Mouse (Mus musculus) megakaryocyte, adult 5-6 weeks (primary cell): Measurements from ENCODE around the gene Gm11634. TPM values are rescaled to one million over a fixed set of nuclear protein-coding genes. Genes with fewer than 3 reads are reported as not detected.
"Not testable (repeated sequence)": the region's sequence is repeated elsewhere in the genome, so short reads cannot be mapped to it uniquely, and the experiment has no call there.

ENCODE experiments used
- ATAC-seq: 2 replicates; pipeline ENCODE4 v1.8.0; 2016; ENCODE audit warnings: mild to moderate bottlenecking, inconsistent platforms; ENCODE audit not compliant: poor library complexity, severe bottlenecking
- total RNA-seq, 2 experiments: library from RNA; stranded (forward) in 1 of 2; stranded (reverse) in 1 of 2; fragments of 153-499, 151-499 nt in 1 of 2; fragments of 221-1000, 200-1000 nt in 1 of 2; gene quantifications; 2 replicates each; pipeline versions ENCODE4 v1.2.3 to v1.2.4; 2015 to 2017

Gene Gm11634
- total RNA-seq (2015) (not detected in 2 replicates), total RNA-seq (2017) (not detected in 2 replicates)

DNA sequence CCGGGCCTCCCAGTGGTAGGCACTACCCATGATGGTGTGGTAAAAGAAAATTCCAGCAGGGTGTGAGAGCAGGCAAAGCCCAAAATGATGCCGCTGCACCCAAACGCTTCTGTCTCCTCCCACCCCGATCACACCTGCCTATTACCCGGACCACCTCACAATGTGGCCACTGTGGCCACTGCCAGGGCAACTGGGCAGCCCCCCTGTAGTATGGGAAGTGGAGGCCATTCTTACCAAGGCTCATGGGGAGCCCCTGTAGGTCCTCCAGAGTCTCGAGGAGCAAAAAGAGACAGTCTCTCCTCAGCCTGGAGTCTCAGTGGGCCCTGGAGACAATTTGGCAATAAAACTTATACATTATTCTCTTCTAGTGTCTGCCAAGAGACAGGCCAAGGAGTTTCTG is at the start of gene Gm11634:
Gm11634 (minus strand) TSS at position 101 of the 400 bp plus-strand sequence.
- ATAC-seq: no peak

GRCm38 (mm10) chr11:101647093-101647492 is 48.0 kb upstream of the Gm11634 start:
- not testable (repeated sequence) for ATAC-seq

DNA sequence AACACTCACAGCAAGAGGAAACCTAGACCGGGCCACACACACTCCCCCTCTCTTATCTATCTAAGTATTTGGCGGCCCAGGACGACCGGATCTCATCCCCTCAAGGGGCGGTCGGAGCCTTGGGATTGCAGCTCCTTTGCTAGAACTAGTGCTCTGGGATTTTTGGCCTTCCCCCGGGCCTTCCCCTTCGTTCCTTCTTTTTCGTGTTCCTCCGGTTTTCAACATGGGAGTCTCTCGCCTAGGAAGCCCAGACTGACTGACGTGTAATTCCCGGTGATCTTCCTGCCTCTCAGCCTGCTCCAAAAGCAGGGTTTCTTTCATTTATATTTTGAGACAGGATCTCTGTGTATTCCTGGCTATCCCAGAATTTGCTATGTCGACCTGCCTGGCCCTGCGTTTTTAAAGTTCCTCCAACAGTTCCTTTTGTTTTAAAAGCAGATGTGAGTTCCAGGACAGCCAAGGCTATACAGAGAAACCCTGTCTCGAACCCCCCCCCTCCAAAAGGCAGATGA is 47.3 kb upstream of the Gm11634 start:
- not testable (repeated sequence) for ATAC-seq

- peak; percentile 65 for ATAC-seq
Observed at GRCm38 (mm10) chr11:101645411-101646282, 46.6 kb upstream of the Gm11634 start.

DNA sequence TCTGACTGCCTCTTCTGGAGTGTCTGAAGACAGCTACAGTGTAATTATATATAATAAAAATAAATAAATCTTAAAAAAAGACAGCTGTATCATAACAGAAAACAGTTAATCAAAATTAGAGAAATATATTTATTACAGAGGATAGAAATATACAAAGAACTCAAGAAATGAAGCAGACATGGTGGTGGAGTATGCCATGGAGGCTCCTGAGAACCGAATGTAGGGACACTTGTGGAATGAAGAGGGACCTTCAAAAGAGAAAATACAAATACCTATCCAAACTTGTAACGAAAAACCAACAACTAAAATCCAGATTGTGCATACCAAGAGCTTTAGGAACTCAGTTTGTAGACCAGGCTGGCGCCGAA is 46.0 kb upstream of the Gm11634 start:
- not testable (repeated sequence) for ATAC-seq

DNA sequence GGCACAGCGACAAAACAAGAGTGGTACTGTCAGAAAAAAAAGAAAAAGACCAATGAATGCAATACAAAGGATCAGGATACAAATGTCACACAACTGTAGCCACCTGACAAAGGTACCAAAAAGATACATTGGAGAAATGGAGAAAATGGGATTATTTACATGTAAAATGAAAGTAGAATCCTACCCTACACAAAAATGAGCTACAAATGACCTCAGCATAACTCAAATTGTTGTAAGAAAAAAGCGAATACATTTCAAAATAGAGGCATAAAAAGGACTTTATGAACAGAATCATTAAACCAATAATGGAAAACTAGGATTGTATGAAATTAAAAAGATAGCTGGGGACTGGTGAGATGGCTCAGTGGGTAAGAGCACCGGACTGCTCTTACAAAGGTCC is 45.5 kb upstream of the Gm11634 start:
- ATAC-seq: no peak

DNA sequence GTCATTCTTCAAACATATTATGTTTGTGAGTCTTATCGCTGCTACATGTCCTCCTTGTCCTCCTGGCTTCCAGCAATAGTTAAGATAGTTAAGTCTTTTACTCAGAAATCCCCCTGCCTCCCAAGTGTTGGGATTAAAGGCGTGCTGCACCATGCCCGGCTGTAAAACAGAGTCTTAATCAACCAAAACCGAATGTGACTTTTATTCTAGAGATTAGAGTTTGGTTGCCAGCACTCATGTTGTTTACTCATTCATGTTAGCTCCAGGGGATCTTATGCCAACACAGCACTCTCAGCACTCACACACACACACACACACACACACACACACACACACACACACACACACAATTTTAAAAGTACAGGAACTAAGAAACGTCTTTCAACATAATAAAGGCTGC is 43.9 kb upstream of the Gm11634 start:
- ATAC-seq: no peak

DNA sequence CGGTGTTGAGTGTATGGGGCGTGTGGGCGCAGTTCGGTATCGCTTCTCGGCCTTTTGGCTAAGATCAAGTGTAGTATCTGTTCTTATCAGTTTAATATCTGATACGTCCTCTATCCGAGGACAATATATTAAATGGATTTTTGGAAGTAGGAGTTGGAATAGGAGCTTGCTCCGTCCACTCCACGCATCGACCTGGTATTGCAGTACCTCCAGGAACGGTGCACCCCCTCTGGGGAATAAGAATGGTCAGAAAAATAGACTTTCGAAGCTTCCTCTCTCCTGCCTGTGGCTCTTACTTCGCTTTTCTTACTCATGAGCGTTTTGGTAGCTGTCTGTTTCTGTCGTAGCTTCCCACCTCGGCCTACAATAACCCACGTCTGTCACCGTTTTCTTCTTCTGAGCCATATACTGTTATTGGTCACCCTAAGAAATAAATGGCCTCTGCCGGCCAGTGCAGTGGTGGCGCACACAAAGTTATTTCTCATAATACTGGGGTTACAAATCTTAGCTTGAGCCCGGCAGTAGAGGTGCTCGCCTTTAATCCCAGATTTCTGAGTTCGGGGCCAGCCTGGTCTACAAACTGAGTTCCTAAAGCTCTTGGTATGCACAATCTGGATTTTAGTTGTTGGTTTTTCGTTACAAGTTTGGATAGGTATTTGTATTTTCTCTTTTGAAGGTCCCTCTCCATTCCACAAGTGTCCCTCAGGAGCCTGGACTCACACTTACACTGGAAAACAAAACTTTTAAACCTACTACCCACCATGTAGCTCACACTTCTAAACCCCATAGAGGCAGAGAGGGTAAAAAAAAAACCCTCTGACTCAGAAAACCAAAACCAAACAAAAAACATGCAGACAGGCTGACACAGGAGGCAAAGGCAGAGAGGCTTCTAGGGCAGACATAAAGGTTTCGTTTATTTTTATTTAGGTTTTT is 42.9 kb upstream of the Gm11634 start:
- peak; percentile 63 for ATAC-seq

DNA sequence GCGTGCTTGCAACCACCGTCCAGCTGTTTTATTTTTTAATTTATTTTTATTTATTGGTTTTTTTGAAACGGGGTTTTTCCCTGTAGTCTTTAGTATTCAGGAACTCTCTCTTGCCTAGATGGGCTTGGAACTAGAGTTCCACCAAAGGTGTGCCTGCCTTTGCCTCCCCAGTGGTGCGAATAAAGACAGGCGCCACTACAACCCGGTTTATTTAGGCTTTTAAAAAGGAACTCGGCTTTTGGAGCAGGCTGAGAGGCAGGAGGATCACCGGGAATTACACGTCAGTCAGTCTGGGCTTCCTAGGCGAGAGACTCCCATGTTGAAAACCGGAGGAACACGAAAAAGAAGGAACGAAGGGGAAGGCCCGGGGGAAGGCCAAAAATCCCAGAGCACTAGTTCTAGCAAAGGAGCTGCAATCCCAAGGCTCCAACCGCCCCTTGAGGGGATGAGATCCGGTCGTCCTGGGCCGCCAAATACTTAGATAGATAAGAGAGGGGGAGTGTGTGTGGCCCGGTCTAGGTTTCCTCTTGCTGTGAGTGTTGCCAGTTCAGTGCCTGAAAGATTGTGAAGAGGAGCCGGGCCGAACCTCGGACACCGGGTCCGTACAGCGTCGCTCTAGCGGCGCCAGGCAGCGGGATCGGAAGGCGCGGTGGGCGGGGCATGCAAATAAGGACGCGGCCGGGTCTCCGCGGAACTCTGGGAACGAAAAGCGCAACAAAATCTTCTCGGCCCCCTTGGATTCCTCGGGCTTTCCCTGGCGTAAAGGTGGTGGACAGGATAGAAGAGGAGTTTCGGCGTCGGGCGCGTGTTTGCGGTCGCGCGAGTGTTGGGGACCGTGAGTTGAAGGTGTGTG is 42.0 kb upstream of the Gm11634 start:
- peak; percentile 53 for ATAC-seq

DNA sequence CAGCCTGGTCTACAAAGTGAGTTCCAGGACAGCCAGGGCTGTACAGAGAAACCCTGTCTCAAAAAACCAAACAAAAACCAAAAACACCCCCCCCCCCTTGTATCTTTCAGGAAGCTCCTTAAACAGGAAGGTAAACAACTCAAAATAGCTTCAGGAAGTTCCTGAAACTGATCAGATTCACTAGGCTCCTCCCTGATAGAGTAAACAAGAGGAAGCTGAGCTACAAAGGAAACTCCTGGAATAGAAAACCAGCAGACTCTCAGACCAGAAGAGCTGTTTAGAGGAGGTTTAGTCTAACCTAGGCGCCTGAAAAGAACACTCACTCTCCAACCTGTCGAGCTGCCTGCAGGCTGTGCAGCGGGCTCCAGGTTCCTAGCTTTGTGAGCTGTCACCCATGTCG is 40.7 kb upstream of the Gm11634 start:
- ATAC-seq: no peak

DNA sequence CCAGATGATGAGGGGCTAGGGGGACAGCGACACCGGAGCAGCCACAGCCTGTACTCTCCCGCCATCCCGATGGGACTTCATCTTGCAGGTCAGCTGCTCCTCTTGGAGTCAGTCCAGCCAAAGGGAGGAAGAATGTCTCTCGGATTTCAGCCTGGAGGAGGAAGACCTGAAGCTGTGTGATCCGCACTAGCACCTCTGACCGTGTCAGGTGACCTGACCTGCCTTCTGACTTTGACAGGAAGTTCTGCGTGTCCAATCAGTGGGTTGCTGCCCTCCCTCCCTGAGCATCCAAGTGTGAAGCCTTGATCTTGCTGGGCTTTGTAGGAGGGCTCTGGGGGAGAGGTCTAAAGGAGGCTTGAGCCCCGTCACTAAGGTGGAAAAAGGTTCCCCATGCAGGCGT is 36.6 kb upstream of the Gm11634 start:
- no peak for ATAC-seq

DNA sequence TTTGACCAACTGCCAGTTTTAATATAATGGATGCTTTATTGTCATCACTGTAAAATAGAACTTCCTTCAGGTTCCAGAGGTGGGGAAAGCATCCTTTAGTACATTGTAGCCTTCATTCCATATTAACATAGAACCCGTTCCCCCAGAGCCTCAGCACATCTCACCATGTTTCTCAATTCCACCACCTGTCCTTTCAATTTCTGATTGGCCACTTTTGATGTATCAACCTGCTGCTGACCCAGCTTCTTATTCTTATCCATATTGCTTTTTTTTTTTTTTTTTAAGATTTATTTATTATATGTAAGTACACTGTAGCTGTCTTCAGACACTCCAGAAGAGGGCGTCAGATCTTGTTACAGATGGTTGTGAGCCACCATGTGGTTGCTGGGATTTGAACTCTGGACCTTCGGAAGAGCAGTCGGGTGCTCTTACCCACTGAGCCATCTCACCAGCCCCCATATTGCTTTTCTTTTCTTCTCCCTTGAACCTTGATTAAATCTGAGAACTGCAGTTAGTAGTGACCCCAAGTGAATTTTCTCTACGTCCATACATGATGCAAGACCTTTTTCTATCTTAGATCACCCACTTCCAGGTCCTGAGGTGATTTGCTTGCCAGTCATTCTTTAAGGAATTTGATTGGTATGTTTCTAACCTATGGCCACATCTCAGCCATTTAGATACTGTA is 29.8 kb upstream of the Gm11634 start:
- not testable (repeated sequence) for ATAC-seq

DNA sequence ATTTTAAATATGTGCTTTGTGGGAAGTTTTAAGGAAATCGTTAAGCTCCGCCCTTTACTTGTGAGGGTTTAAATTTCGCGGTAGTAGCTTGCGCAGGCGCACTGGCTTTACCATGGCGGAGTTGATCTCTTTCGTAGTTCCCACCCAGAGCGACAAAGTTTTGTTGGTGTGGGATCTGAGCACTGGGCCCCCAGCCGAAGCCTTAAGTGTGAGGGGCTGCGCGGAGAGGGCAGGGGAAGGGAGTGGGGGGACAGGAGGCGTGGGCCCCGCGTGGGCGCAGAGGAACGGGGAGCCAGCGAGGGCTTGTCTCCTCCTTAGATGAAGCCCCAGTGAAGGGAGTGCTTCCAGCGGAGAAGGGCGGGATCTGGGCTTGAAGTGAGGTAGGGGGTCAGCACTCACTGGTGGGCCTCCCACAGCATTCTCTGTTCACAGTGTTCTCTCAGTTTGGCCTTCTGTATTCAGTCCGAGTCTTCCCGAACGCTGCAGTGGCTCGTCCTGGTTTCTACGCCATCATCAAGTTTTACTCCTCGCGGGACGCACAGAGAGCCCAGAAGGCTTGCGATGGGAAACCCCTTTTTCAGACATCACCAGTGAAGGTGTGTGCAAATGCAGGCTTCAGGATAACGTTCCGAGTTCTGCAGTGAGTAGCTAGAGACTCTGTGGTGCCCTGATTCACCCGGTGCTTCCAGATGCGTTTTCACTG is 29.0 kb upstream of the Gm11634 start:
- peak; percentile 73 for ATAC-seq

DNA sequence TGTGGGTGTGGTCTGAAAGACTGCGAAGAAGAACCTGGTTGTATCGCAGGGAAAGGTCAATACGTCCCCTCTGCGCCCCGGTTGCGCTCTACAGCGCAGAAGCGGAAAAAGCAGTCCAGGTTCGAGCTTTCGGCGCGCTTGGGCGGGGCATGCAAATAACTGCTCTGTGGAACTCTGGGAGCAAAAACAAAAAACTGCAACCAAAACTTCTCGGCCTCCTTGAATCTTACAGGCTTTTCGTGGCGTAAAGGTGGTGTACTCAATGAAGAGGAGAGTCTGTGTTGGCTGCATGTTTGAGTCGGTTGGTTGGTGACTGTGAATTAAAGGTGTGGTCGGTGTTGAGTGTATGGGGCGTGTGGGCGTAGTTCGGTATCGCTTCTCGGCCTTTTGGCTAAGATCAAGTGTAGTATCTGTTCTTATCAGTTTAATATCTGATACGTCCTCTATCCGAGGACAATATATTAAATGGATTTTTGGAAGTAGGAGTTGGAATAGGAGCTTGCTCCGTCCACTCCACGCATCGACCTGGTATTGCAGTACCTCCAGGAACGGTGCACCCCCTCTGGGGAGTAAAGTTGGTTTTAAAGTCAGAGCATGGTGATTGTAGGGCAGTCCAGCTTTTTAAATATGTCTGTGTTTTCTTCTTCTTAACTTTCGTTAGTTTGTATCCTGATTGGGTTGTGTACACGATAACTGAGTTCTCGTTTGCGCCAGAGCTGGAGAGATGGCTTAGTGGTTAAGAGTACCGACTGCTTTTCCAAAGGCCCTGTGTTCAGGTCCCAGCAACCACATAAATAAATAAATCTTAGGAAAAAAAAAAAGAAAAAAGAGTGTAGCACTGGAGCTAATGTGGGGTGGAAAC is 28.2 kb upstream of the Gm11634 start, which contains the start of gene Rdm1:
Rdm1 (plus strand) TSS at position 201 of the 862 bp plus-strand sequence.
- peak; percentile 61 for ATAC-seq

DNA sequence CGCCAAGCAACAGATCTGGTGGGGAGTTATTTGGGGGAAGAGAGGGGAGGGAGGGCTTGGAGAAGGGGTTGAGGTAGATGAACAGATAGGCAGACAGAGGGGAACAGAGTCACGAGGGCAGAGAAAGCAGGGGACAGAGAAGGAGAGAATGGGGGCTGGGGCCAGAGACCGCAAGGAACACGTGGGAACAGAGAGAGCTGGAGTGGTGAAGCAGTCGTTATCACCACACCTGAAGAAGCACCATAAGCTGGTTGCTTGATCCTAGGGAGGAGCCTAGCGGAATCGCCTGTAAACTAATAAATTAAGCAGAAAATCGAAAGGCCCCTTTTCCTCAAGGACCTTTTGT is 27.6 kb upstream of the Gm11634 start:
- ATAC-seq: peak; percentile 13

GRCm38 (mm10) chr11:101620022-101620655 is 21.1 kb upstream of the Gm11634 start:
- not testable (repeated sequence) for ATAC-seq

GRCm38 (mm10) chr11:101618596-101618995 is 19.5 kb upstream of the Gm11634 start:
- ATAC-seq: no peak

DNA sequence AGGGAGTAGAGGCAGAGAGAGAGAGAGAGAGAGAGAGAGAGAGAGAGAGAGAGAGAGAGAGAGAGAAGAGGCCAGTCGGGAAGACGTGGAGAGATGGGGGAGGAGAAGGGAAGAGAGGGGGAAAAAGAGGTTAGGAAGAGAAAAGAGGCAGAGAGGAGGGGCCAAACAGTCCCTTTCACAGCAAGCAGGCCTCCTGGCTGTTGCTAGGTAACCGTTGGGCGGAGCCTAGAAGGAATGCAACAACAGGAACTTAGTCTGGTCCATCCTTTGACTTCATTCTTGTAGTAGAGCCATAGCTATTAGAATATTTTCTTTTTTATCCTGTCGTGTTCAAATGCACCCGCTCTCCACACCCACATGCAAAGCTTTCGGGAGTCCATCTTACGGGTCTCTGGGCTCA is 18.8 kb upstream of the Gm11634 start:
- peak; percentile 27; the same call in 1 of the 2 replicates for ATAC-seq
